Mouse (Mus musculus): ENCODE measurements around the gene Lzic.

DNA sequence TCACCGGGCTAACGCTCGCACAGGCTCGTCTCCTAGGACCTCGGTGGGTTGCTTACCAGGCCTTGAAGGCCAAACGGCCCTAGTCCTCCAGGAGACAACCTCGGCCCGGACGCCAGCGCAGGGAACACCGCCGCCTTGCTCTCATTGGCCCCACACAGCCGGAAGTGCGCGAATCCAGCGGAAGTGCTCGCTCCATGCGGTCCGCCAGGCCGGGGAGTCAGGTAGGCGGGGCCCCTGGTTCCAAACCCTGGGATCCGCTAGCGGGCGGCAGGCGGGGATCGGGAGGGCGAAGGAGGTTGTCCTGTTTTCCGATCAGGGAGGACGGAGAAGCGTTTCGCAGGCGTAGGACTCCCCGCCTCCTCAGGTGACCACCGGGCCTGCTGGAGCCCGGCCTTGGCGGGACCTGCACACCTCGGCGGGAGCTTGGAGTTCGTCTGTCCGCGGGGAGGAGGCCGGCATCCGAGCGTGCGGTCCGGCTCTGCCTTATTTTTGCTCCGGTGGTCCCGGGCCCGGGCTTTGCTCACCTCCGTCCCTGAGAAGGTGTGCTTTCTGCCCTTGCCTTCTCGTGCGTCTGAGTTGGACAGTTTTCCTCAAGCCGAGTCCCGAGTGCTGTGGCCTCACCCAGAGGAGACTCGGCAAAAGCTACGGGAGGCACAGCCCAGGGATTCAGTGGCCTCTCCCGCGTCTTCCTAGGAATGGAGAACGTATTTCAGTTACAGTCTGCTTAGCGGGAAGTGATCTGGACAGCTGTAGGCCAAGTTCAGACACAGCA is at the start of gene Lzic, which contains the start of gene Nmnat1:
- no peak for TF ChIP-seq CTCF (IDR thresholded peaks at IDR 0.05; ENCODE audit: extremely low read depth, insufficient read length, insufficient replicate concordance, low read depth, low read length)
- peak; percentile 58 for TF ChIP-seq POLR2A (IDR thresholded peaks at IDR 0.05; ENCODE audit: low read depth, low read length)

All from small intestine, adult 2 months (tissue).